Mouse (Mus musculus): ENCODE measurements around the gene Abcd2.
A peak's percentile ranks its signal among the peaks of the same experiment; 100 is the strongest.

The Abcd2 gene

DNA sequence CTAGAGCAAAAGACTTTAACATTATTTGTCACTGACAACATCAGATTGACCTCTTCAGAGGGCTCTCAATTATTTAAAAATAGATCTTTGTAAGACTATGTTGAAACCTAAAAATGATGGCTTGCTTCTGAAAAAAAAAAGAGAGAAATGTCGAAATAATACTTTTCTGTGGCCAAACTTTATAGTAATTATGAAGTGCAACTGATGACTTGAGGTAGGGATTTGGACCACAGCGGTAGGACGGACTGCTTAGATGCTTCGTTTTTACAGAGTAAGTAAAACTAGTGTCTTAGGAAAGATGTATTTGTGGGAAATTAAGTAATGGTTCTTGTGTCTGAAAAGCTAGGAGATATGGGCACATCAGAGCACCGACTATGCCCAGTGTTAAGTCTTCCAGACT, 30.4 kb downstream of the Abcd2 start:
- DNase-seq (ENCODE audit: low spot score): no peak

GRCm38 (mm10) chr15:91153311-91153710, 38.3 kb downstream of the Abcd2 start:
- peak; percentile 3 for DNase-seq (ENCODE audit: low spot score)

DNA sequence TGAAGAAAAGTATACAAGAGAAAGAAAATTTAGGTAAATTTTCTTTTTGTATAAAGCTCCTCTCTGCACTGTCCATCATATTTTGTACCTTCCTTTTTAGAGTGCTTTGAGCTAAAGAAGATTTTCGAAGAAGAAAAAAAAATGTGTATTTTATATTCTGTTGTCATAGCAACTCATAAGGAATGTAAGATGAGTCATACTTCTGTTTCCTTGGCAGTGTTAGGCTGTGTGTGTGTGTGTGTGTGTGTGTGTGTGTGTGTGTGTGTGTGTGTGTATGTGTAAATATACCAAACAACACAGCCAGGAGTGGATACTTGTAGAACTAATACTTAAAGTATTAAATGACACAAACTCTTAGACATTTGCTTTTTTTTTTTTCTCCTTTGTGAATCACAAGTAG, 39.0 kb downstream of the Abcd2 start:
- peak; percentile 4 for DNase-seq (ENCODE audit: low spot score)

- DNase-seq (ENCODE audit: low spot score): peak; percentile 4
Measured at GRCm38 (mm10) chr15:91124584-91124983, 67.0 kb downstream of the Abcd2 start.

- peak; percentile 3 for DNase-seq (ENCODE audit: low spot score)
Measured at GRCm38 (mm10) chr15:91112555-91113209, 78.9 kb downstream of the Abcd2 start.

DNA sequence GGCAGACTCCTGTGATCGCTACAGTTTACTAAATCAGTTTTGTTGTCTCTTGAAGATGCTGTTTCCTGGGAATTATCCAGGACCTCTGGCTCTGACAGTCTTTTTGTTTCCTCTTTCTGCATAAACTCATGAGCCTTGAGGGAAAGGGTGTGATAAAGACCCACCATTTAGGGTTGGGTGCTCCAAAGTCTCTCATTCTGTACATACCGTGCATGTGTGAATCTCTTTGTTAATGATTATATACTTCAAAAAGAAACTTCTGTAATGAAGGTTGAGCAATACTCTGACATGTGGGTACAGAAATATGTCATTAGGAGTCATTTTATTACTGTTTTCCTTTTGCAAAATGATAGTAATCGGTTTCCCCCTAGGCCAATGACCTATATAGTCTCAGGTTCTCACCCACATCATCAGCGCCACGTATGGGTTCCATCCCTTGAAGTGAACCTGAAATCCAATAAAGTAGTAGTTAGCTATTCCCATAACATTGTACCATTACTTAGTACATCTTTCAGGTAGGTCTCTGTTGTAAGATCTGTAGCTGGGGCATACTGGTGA, 83.4 kb downstream of the Abcd2 start:
- peak; percentile 3 for DNase-seq (ENCODE audit: low spot score)

GRCm38 (mm10) chr15:91104934-91105333, 86.7 kb downstream of the Abcd2 start:
- no peak for DNase-seq (ENCODE audit: low spot score)

DNA sequence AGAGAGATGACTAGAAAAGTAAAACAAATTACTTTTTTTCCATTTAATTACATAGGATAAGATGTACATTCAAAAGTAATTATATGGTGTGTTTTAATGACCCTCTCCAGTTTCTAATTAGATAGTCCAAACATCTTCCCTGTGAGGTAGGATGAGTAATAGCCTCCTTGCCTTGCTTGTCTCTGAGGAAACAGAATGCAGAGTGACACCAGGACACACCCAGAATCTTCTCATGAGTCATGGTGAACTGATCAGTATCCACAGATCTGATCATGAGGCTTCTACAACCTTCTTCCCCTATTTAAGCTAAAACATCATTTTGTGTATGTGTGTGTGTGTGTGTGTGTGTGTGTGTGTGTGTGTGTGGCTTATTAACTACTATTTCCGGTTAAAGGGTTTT, 87.3 kb downstream of the Abcd2 start:
- DNase-seq (ENCODE audit: low spot score): no peak

- DNase-seq (ENCODE audit: low spot score): no peak
Measured at GRCm38 (mm10) chr15:91103814-91104213, 87.8 kb downstream of the Abcd2 start.

GRCm38 (mm10) chr15:91103305-91103704, 88.3 kb downstream of the Abcd2 start:
- no peak for DNase-seq (ENCODE audit: low spot score)

DNA sequence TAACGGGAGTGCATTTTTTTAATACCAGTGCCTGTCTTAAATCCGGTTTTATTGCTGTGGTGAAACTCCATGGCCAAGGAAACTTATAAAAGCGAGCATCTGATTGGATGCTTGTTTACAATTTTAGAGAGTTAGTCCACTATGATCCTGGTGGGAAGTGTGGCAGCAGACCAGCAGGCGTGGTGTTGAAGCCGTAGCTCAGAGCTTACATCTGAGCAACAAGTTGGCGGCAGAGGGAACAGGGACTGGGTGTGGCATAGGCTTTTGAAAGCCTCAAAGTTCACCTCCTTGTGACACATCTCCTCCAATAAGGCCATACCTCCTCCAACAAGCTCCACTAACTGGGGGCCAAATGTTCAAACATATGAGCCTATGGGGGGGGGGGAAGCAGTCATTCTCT, 95.0 kb downstream of the Abcd2 start:
- DNase-seq (ENCODE audit: low spot score): no peak

Measured in MN1 (cell line).